Mouse (Mus musculus) G1E (cell line): ENCODE measurements at regions not wholly inside any gene's neighbourhood (a gene's known extent, or its start where the extent isn't known, plus 50 kb on each side); places are given as distances from the start of the nearest gene placed in this dataset.

Experiments
- CTCF ChIP-seq: IDR thresholded peaks from 2 replicates; pipeline ENCODE4 v1.5.1; 2012; ENCODE audit warnings: low read depth, low read length, inconsistent platforms, mixed read lengths
- GATA1 ChIP-seq: IDR thresholded peaks from 2 replicates; pipeline ENCODE4 v1.6.1; 2012; ENCODE audit warnings: borderline replicate concordance, low read length, inconsistent platforms, mixed read lengths
- GATA2 ChIP-seq: IDR thresholded peaks from 2 replicates; pipeline ENCODE4 v1.6.1; 2012; ENCODE audit warnings: low read depth, low read length, inconsistent platforms, borderline replicate concordance
- TAL1 ChIP-seq: conservative IDR thresholded peaks from 2 replicates; pipeline ENCODE4 v1.6.1; 2012; ENCODE audit warnings: low read depth, low read length, inconsistent platforms, mixed read lengths

GRCm38 (mm10) chr19:44684061-44684514, 71.8 kb upstream of the Pax2 start:
- no peak for TF ChIP-seq CTCF
- TF ChIP-seq GATA1: no peak
- no peak for TF ChIP-seq TAL1
- TF ChIP-seq GATA2: no peak
